ENCODE assay signal across 9 mouse cellular contexts in the genomic region with DNA sequence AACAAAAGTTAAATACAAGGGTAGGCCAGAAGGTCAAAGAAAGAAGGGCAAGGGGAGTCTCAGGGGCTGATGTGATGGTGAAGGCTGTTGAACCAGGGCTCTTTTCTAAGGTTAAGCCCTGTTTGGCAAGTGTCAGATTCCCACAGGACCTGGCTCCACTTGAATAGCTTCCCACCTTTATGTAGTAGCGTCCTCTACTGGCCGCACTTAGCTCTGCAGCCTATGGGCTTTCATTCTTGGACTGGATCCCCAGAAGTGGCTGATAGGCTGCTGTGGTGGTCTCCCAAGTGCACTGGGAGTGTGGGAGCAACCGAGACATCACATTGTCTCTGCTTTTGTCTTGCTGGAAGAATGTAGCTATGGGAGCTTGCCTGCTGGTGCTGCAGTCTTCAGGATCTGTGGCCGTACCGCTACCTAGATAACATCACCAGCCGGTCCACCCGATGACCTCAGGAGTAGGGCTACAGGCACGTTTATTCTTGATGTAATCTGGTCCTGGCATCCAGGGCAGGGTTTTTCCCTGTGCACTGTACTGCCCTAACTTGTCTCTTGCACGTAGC. TPM values are rescaled to one million over a fixed set of nuclear protein-coding genes. Genes with fewer than 3 reads are reported as not detected.
DNase-seq lines count a peak whose midpoint lies in the region; ATAC-seq lines count a peak whose summit lies in the region.
"Had no signal": no experiment of that assay in that cellular context is flagged by ENCODE, and none has a peak within 500 bp of the region (broad histone marks: within the 10 kb centered on the region; RNA-seq: fewer than 3 reads in every experiment).

No protein-coding gene starts in this region.

- ATAC-seq in neural tube, embryonic 15.5 days (ENCODE audit: low FRiP score): no peak

- intact Hi-C loops in gastrocnemius, postnatal 36 days (cut with DNase I): loop anchor here (10.0 kb wide), 1 partner anchor 311 kb away; no protein-coding TSS in a partner anchor

- no peak overlapping the region for H3K27ac ChIP-seq in neural tube, embryonic 15.5 days (replicated peaks)

- H3K36me3 ChIP-seq in neural tube, embryonic 15.5 days: peaks cover 46% of the 10 kb centered on the region

- H3K4me1 ChIP-seq in neural tube, embryonic 15.5 days: no peaks in the 10 kb centered on the region

- H3K27me3 ChIP-seq in neural tube, embryonic 15.5 days (replicated peaks): no peaks in the 10 kb centered on the region

- H3K4me3 ChIP-seq in neural tube, embryonic 15.5 days (replicated peaks): no peak overlapping the region

- WGBS in neural tube, embryonic 15.5 days: 79% methylated on average over 9 of the region's 9 CpGs

- H3K9ac ChIP-seq in neural tube, embryonic 15.5 days (replicated peaks): no peak overlapping the region

- DNase-seq in gastrocnemius, adult 18-20 months (ENCODE audit: low spot score): peak; percentile 16
- DNase-seq in gastrocnemius, postnatal 25 days: no peak
- DNase-seq in neural tube, embryonic 10.5 days (ENCODE audit: extremely low spot score, low spot score): peak; percentile 26
- peak; percentile 79 for DNase-seq in adrenal gland, postnatal 10 days
- peak; percentile 22 to 42 for DNase-seq in kidney, postnatal 25 days
- DNase-seq in retina, postnatal 1 day: peak; percentile 45
- no peak for DNase-seq in gastrocnemius, postnatal 36 days

- no peaks in the 10 kb centered on the region for H3K9me3 ChIP-seq in neural tube, embryonic 15.5 days (replicated peaks)

- H3K4me2 ChIP-seq in neural tube, embryonic 15.5 days: no peak overlapping the region

RNA-seq across cellular contexts. Expression of a gene that starts 11.8 kb away (rescaled TPM):
- 10 to 100 TPM; 28.9 to 35.5 TPM for total RNA-seq in gastrocnemius, adult 18-20 months (2021)
- total RNA-seq in gastrocnemius, postnatal 25 days (2021): 10 to 100 TPM; 33.1 to 35.8 TPM
- 134 and 147 TPM in 2 replicates for polyA plus RNA-seq in neural tube, embryonic 15.5 days (2015; fragmentation: Nextera tagmentation; extraction: Ambion mirVana)
- total RNA-seq in adrenal gland, postnatal 10 days (2021): 10 to 100 TPM; 71.0 to 72.7 TPM
- 10 to 100 TPM; 27.0 to 31.0 TPM for total RNA-seq in gastrocnemius, postnatal 36 days (2021)

RNA-seq across cellular contexts. Expression of a gene that starts 12.0 kb away (rescaled TPM):
- 10 to 100 TPM; 46.7 to 58.9 TPM for total RNA-seq in gastrocnemius, adult 18-20 months (2021)
- total RNA-seq in gastrocnemius, postnatal 25 days (2021): 10 to 100 TPM; 31.9 to 36.5 TPM
- 21.5 and 21.9 TPM in 2 replicates for polyA plus RNA-seq in neural tube, embryonic 15.5 days (2015; fragmentation: Nextera tagmentation; extraction: Ambion mirVana)
- total RNA-seq in adrenal gland, postnatal 10 days (2021): 10 to 100 TPM; 35.5 to 38.2 TPM
- 10 to 100 TPM; 31.1 to 36.5 TPM for total RNA-seq in gastrocnemius, postnatal 36 days (2021)

RNA-seq across cellular contexts. Expression of a gene that starts 28.3 kb away (rescaled TPM):
- total RNA-seq in gastrocnemius, adult 18-20 months (2021): not detected
- not detected for total RNA-seq in gastrocnemius, postnatal 25 days (2021)
- not detected in 2 replicates for polyA plus RNA-seq in neural tube, embryonic 15.5 days (2015; fragmentation: Nextera tagmentation; extraction: Ambion mirVana)
- not detected for total RNA-seq in adrenal gland, postnatal 10 days (2021)
- total RNA-seq in gastrocnemius, postnatal 36 days (2021): not detected
- total RNA-seq: neutrophil, adult 5-6 weeks had no signal

Comparison
In these comparisons a context has a peak if more than half of its experiments do, and no peak if none do; other contexts are left out.
1. DNase-seq: peak in gastrocnemius, adult 18-20 months (single experiment), neural tube, embryonic 10.5 days (single experiment), adrenal gland, postnatal 10 days (single experiment), kidney, postnatal 25 days (2 of 2) and retina, postnatal 1 day (single experiment); none in gastrocnemius, postnatal 25 days (single experiment) and gastrocnemius, postnatal 36 days (0 of 2).